Mouse (Mus musculus) layer of hippocampus, adult 2 months (tissue): ENCODE data around the gene Tuba1c. TPM values are rescaled to one million over a fixed set of nuclear protein-coding genes. Genes with fewer than 3 reads are reported as not detected.

Experiments used
- DNase-seq, 2 experiments: peaks; one replicate each; pipeline ENCODE4 v3.0.0; 2022; ENCODE audit warnings: low spot score in 2 of 2
- H3K27ac ChIP-seq: fragments of 200-600 bp; 2 replicates; pipeline ENCODE4 v1.8.1; 2022
- H3K4me3 ChIP-seq: fragments of 200-600 bp; 2 replicates; pipeline ENCODE4 v1.8.1; 2022; ENCODE audit warnings: mild to moderate bottlenecking
- CTCF ChIP-seq: fragments of 200-600 bp; conservative IDR thresholded peaks from 2 replicates; pipeline ENCODE4 v1.8.1; 2022; ENCODE audit warnings: antibody characterized with exemption, mild to moderate bottlenecking, moderate library complexity
- total RNA-seq, 2 experiments: library from RNA; stranded (reverse); gene quantifications; 2 replicates each; pipeline ENCODE4 v1.2.3; 2021

Tuba1c gene
- total RNA-seq, 2 experiments from 2014 or later = 49.6 to 51.1 TPM

DNA sequence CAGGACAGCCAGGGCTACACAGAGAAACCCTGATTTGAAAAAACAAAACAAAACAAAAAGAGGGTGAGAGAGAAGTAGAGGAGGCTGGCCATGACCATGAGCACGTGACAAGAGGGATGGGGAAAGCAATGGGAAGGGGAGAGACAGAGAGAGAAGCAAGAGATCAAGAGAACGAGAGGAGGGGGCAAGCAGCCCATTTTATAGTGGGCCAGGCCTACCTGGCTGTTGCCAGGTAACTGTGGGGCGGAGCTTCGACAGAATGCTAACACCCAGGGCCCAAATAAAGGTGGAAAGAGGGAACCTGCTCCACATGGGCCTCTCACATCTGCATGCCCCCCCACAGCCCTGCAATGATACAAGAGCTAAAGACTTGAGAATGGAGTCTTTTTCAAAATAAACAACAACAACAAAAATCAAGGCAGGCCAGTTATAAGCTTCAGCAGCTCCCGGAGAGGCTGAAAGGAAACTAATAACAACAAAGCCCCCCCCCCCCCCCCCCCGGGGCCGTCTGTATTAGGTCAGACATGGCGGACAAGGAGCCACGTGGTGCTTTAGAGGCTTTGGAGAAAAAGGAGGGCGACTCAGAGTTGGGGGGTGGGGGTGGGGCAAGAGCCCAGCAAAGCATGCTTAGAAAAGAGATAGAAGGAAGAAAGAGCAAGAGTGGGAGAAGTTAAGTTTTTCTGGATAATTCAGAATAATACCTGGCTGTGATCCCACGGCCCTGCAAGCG is 39.8 kb upstream of the Tuba1c start:
- H3K27ac ChIP-seq = peak overlapping the region; percentile 99
- TF ChIP-seq CTCF = no peak
- no peak overlapping the region for H3K4me3 ChIP-seq
- DNase-seq = no peak

DNA sequence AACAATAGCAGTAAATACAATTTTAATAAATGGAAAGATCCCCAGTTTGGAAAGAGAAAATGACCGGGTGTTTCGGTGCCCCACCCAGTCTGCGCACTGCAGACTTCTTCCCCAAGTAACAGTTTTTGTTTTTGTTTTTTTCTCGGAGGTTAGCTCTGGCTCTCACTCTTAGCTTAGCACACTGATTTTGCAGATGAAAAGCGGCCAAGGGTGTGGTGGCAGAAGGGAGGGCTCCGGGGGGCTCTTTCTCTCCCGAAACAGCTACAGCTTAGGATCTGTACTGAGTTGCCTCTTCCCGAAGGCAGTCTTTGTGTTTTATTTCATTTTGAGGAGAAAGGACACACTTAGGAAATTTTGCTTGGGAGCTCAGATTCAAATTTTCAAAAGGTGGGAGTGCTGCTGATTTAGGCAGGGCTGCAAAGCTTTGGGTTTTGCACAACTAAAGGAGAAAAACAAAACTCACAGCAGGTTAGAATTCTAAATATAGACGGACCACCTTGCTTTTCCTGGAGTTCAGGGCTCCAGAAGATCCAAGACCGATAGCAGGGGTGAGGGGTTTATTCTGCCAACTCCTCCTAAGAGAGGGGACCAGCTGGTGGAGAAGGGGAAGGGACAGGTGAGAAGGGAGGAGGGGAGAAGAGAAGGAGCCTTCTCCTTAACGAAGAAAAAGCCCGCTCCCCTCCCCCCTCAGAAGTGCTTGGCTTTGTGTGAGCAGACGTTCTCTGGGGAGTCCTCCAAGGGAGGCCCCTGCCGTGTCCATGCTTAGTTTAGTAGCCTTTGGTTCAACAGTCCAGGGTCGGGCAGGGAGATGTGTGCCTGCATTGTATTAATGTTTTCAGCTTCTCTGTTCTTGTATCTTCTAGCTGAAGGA is 38.8 kb upstream of the Tuba1c start:
- TF ChIP-seq CTCF = no peak
- DNase-seq = no peak
- Histone ChIP-seq H3K4me3 (peak overlapping the region; percentile 0; the same call in 1 of the 2 replicates), H3K27ac (peak overlapping the region; percentile 99)

GRCm38 (mm10) chr15:98991540-98992050 is 38.1 kb upstream of the Tuba1c start:
- no peak for TF ChIP-seq CTCF

DNA sequence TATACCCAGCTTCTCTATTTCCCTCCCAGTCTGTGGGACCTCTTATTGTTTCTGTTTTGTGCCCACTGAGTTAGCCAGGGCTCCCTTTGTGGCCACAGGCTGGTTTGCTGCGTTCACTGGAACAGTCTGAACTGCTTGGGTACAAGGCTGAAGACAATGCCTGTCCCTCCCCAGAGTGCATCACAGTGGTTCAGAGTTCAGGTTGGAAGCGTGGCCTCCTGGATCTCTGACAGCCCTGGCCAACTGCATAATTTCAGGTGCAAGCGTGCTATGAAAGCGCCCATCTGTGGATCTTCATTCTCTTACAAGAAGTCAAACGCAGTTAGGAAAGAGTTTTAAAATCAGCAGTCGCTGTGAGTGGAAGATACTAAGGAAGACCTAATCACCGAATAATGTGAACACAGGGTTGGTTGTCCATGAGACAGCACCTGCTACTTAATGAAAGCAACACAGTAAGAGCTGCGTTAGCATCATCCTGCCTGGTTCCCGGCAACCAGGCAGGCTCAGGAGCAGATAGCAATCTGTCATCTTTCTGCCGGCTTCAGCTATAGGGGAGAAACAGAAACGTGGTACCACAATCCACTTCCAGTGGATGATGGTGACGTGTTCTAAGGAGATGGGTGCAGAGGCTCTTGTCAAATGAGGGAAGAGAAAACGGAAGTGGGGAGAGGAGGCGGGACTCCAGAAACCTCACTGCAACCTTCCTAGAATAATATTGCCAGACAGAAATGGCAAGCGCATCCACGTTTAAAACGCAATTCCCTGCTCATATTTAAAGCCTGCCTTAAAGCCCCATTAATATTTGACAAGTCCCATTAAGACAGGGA is 37.4 kb upstream of the Tuba1c start:
- peak; percentile 74 to 90 for DNase-seq
- H3K27ac ChIP-seq = peak overlapping the region; percentile 99
- peak overlapping the region; percentile 65 for H3K4me3 ChIP-seq
- no peak for TF ChIP-seq CTCF

More at GRCm38 (mm10) chr15:98991540-98992050, 38.1 kb upstream of the Tuba1c start:
- H3K27ac ChIP-seq = peak overlapping the region; percentile 99
- H3K4me3 ChIP-seq = peak overlapping the region; percentile 65; the same call in 1 of the 2 replicates
- no peak for DNase-seq

- DNase-seq = peak; percentile 93 to 96
- peak overlapping the region; percentile 65 for H3K4me3 ChIP-seq
- H3K27ac ChIP-seq = peak overlapping the region; percentile 99
- peak; percentile 99 for TF ChIP-seq CTCF
Observed at GRCm38 (mm10) chr15:98993093-98993793, 36.4 kb upstream of the Tuba1c start.

- H3K27ac ChIP-seq = peak overlapping the region; percentile 99
- TF ChIP-seq CTCF = peak; percentile 92
- peak overlapping the region; percentile 65 for H3K4me3 ChIP-seq
- peak; percentile 86 to 87 for DNase-seq
Observed at GRCm38 (mm10) chr15:98993865-98994264, 35.8 kb upstream of the Tuba1c start.

- no peak overlapping the region for H3K4me3 ChIP-seq
- no peak for DNase-seq
- no peak for TF ChIP-seq CTCF
- no peak overlapping the region for H3K27ac ChIP-seq
Observed at GRCm38 (mm10) chr15:98994957-98995520, 34.7 kb upstream of the Tuba1c start.

DNA sequence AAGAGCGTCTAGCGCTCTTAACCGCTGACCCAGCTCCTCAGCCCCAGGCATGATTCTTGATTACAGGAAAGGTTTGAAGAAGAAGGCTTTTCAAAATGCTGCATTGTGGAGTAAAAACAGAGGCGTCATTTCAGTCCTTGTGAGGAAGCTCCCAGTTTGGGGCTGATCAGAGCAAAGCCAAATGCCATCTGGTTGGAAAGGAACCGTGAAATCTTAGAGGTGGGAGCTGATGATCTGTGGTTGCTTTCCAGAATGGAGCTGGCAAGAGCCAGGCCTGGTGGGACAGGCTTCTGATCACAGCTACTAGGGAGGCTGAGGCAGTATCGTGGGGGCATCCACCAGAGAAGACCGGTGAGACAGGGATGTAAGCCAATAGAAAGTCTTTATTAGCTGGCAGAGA is 32.9 kb upstream of the Tuba1c start:
- Histone ChIP-seq H3K4me3 (no peak overlapping the region), H3K27ac (no peak overlapping the region)
- TF ChIP-seq CTCF = no peak
- DNase-seq = no peak

- no peak overlapping the region for H3K4me3 ChIP-seq
- DNase-seq = no peak
- no peak for TF ChIP-seq CTCF
- H3K27ac ChIP-seq = no peak overlapping the region
Observed at GRCm38 (mm10) chr15:98997938-98998774, 31.5 kb upstream of the Tuba1c start.

DNA sequence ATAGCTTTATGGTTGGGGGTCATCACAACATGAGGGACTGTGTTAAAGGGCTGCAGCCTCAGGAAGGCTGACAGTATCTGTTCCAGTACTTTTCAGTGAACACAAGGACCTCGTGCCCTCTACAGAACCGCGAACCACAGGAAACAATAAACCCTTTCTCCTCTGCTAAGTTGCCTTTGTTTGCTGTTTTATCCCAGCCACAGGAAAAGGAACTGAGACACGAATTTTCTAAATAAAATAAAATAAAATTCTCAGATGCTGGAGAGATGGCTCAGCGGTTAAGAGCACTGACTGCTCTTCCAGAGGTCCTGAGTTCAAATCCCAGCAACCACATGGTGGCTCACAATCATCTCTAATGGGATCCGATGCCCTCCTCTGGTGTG is 30.9 kb upstream of the Tuba1c start:
- no peak for DNase-seq
- Histone ChIP-seq H3K4me3 (no peak overlapping the region), H3K27ac (no peak overlapping the region)
- no peak for TF ChIP-seq CTCF
